Mouse (Mus musculus): ENCODE measurements around the gene Gm37419. TPM values are rescaled to one million over a fixed set of nuclear protein-coding genes. Genes with fewer than 3 reads are reported as not detected.

Gm37419 gene
- polyA plus RNA-seq, 1 experiment, result not detected

GRCm38 (mm10) chr16:24036398-24036797, 48.1 kb downstream of the Gm37419 start:
- no peaks in the 10 kb centered on the region for H3K4me1 ChIP-seq (ENCODE audit: control insufficient read depth, insufficient read depth, low read length)
- no peak overlapping the region for H3K4me3 ChIP-seq (ENCODE audit: insufficient read depth, low read length)
- no peak for TF ChIP-seq CTCF (IDR thresholded peaks at IDR 0.05; ENCODE audit: borderline replicate concordance, insufficient read depth, low read length)
- TF ChIP-seq POLR2A (IDR thresholded peaks at IDR 0.05; ENCODE audit: low read depth, low read length), result no peak
- no peak overlapping the region for H3K27ac ChIP-seq (ENCODE audit: insufficient read depth, low read length)

Other genes starting within 250 kb of the Gm37419 start
- not detected in 2 replicates for gene Sst, start 97.5 kb upstream of the Gm37419 start, polyA plus RNA-seq (2011; ENCODE audit: insufficient read length, low read depth, missing spikeins)
- gene Rtp2, start 56.1 kb upstream of the Gm37419 start, polyA plus RNA-seq (2011; ENCODE audit: insufficient read length, low read depth, missing spikeins), result not detected in 2 replicates
- gene Bcl6, start 370 bp downstream of the Gm37419 start, polyA plus RNA-seq (2011; ENCODE audit: insufficient read length, low read depth, missing spikeins), result 12.8 and 13.1 TPM in 2 replicates